Mouse (Mus musculus) CH12.LX (cell line): ENCODE data around the gene Pex5. TPM values are rescaled to one million over a fixed set of nuclear protein-coding genes. Genes with fewer than 3 reads are reported as not detected.

ENCODE experiments used
- DNase-seq: peaks from one replicate; pipeline ENCODE4 v3.0.0-alpha.2; 2013; ENCODE audit errors: extremely low read depth
- H3K27ac ChIP-seq: 2 replicates; pipeline ENCODE4 v1.5.1; 2012; ENCODE audit warnings: low read depth, mild to moderate bottlenecking, control low read depth, moderate library complexity; ENCODE audit not compliant: insufficient read depth
- H3K27me3 ChIP-seq: replicated peaks from 2 replicates; pipeline ENCODE3; 2012; ENCODE audit warnings: inconsistent platforms
- H3K36me3 ChIP-seq, 2 experiments: replicated peaks in 1 of 2; 2 replicates each; pipeline versions ENCODE3 to v1.6.1; 2012; ENCODE audit warnings: inconsistent platforms in 1 of 2, low read length in 1 of 2, mild to moderate bottlenecking in 1 of 2, mixed read lengths in 1 of 2, moderate library complexity in 1 of 2; ENCODE audit not compliant: control insufficient read depth in 1 of 2, insufficient read depth in 1 of 2
- H3K4me1 ChIP-seq, 2 experiments: 2 replicates each; pipeline ENCODE4 v1.6.1; 2012; ENCODE audit warnings: inconsistent platforms in 1 of 2, moderate library complexity in 1 of 2; ENCODE audit not compliant: insufficient read depth in 2 of 2, control insufficient read depth in 1 of 2
- H3K4me2 ChIP-seq: 2 replicates; pipeline ENCODE4 v1.6.1; 2012; ENCODE audit warnings: low read depth, mild to moderate bottlenecking, control low read depth; ENCODE audit not compliant: poor library complexity, insufficient read depth, severe bottlenecking
- H3K4me3 ChIP-seq, 3 experiments: fragments of 150-350 bp in 1 of 3; sonication (generic) in 1 of 3; replicated peaks in 1 of 3; 2 replicates each; pipeline versions ENCODE3 to v1.5.1; 2011 to 2012; ENCODE audit warnings: low read depth in 2 of 3, low read length in 2 of 3, mild to moderate bottlenecking in 2 of 3, moderate library complexity in 2 of 3, control low read depth in 1 of 3, improper control_type of control experiment in 1 of 3, inconsistent platforms in 1 of 3, mixed read lengths in 1 of 3; ENCODE audit not compliant: poor library complexity in 1 of 3
- H3K79me2 ChIP-seq: replicated peaks from 2 replicates; pipeline ENCODE4 v1.6.1; 2012; ENCODE audit warnings: mild to moderate bottlenecking, moderate library complexity; ENCODE audit not compliant: control insufficient read depth, poor library complexity, insufficient read depth, severe bottlenecking; ENCODE audit errors: extremely low read depth
- H3K9ac ChIP-seq: 2 replicates; pipeline ENCODE4 v1.6.1; 2012; ENCODE audit warnings: low read depth, mild to moderate bottlenecking, control low read depth, moderate library complexity; ENCODE audit not compliant: insufficient read depth
- H3K9me3 ChIP-seq: replicated peaks from 2 replicates; pipeline ENCODE3; 2012; ENCODE audit warnings: low read length, inconsistent platforms, mixed read lengths
- CTCF ChIP-seq, 2 experiments: IDR thresholded peaks in 1 of 2; conservative IDR thresholded peaks in 1 of 2; 2 replicates each; pipeline ENCODE4 v1.5.1; 2011 to 2012; ENCODE audit warnings: low read depth in 2 of 2, low read length in 2 of 2, improper control_type of control experiment in 1 of 2, inconsistent platforms in 1 of 2, mild to moderate bottlenecking in 1 of 2, moderate library complexity in 1 of 2
- E2F4 ChIP-seq: IDR thresholded peaks from 2 replicates; pipeline ENCODE4 v1.6.1; 2011; ENCODE audit warnings: low read depth, low read length, improper control_type of control experiment; ENCODE audit not compliant: insufficient replicate concordance
- ELF1 ChIP-seq: IDR thresholded peaks from 2 replicates; pipeline ENCODE4 v1.6.1; 2014; ENCODE audit warnings: low read depth, mild to moderate bottlenecking, inconsistent platforms, low read length, improper control_type of control experiment
- ETS1 ChIP-seq: conservative IDR thresholded peaks from 2 replicates; pipeline ENCODE4 v1.6.1; 2012; ENCODE audit warnings: low read depth, mild to moderate bottlenecking, inconsistent platforms, low read length, improper control_type of control experiment, moderate library complexity
- HCFC1 ChIP-seq: IDR thresholded peaks from 2 replicates; pipeline ENCODE4 v1.6.1; 2012; ENCODE audit warnings: low read depth, mild to moderate bottlenecking, inconsistent platforms, low read length, improper control_type of control experiment
- IRF4 ChIP-seq: IDR thresholded peaks from 2 replicates; pipeline ENCODE4 v1.6.1; 2014; ENCODE audit warnings: low read depth, mild to moderate bottlenecking, inconsistent platforms, low read length, improper control_type of control experiment
- JUND ChIP-seq: conservative IDR thresholded peaks from 2 replicates; pipeline ENCODE4 v1.6.1; 2011; ENCODE audit warnings: low read depth, low read length, improper control_type of control experiment
- MAX ChIP-seq: IDR thresholded peaks from 2 replicates; pipeline ENCODE4 v1.6.1; 2011; ENCODE audit warnings: low read length, improper control_type of control experiment
- MAZ ChIP-seq: IDR thresholded peaks from 2 replicates; pipeline ENCODE4 v1.6.1; 2012; ENCODE audit warnings: low read depth, mild to moderate bottlenecking, inconsistent platforms, low read length, improper control_type of control experiment, moderate library complexity
- MEF2A ChIP-seq: IDR thresholded peaks from 2 replicates; pipeline ENCODE4 v1.6.1; 2014; ENCODE audit warnings: low read depth, mild to moderate bottlenecking, inconsistent platforms, low read length, improper control_type of control experiment, borderline replicate concordance
- MXI1 ChIP-seq: IDR thresholded peaks from 2 replicates; pipeline ENCODE4 v1.6.1; 2011; ENCODE audit warnings: mild to moderate bottlenecking, low read depth, low read length, improper control_type of control experiment
- NELFE ChIP-seq: IDR thresholded peaks from 2 replicates; pipeline ENCODE4 v1.6.1; 2011; ENCODE audit warnings: low read depth, low read length, improper control_type of control experiment
- POLR2AphosphoS2 ChIP-seq: IDR thresholded peaks from 2 replicates; pipeline ENCODE4 v1.6.1; 2011; ENCODE audit warnings: low read depth, low read length, improper control_type of control experiment
- RAD21 ChIP-seq: IDR thresholded peaks from 2 replicates; pipeline ENCODE4 v1.6.1; 2011; ENCODE audit warnings: low read depth, mild to moderate bottlenecking, low read length, improper control_type of control experiment, moderate library complexity
- RCOR1 ChIP-seq: conservative IDR thresholded peaks from 2 replicates; pipeline ENCODE4 v1.6.1; 2012; ENCODE audit warnings: low read depth, mild to moderate bottlenecking, inconsistent platforms, low read length, improper control_type of control experiment
- SIN3A ChIP-seq: IDR thresholded peaks from 2 replicates; pipeline ENCODE4 v1.6.1; 2012; ENCODE audit warnings: low read length, improper control_type of control experiment, inconsistent platforms
- TBP ChIP-seq: conservative IDR thresholded peaks from 2 replicates; pipeline ENCODE4 v1.6.1; 2011; ENCODE audit warnings: low read depth, low read length, improper control_type of control experiment
- TCF12 ChIP-seq: IDR thresholded peaks from 2 replicates; pipeline ENCODE4 v1.6.1; 2014; ENCODE audit warnings: low read depth, mild to moderate bottlenecking, inconsistent platforms, low read length, improper control_type of control experiment
- ZC3H11A ChIP-seq: IDR thresholded peaks from 2 replicates; pipeline ENCODE4 v1.6.1; 2012; ENCODE audit warnings: low read depth, mild to moderate bottlenecking, inconsistent platforms, low read length, improper control_type of control experiment
- ZKSCAN1 ChIP-seq: IDR thresholded peaks from 2 replicates; pipeline ENCODE4 v1.6.1; 2012; ENCODE audit warnings: low read depth, inconsistent platforms, low read length, improper control_type of control experiment, borderline replicate concordance
- ZMIZ1 ChIP-seq: IDR thresholded peaks from 2 replicates; pipeline ENCODE4 v1.6.1; 2012; ENCODE audit warnings: low read depth, mild to moderate bottlenecking, inconsistent platforms, low read length, improper control_type of control experiment
- ZNF384 ChIP-seq: IDR thresholded peaks from 2 replicates; pipeline ENCODE4 v1.6.1; 2012; ENCODE audit warnings: low read depth, low read length, improper control_type of control experiment, inconsistent platforms
- dilution Hi-C: fragments of 300-500 bp; cut with MboI; formaldehyde crosslinking; loops from 2 replicates; pipeline ENCODE4 v1.14.3; 2020; ENCODE audit warnings: low sequenced_read_pairs; ENCODE audit not compliant: extremely low pct_unique_long_range_greater_than_20kb, extremely low pct_ligation_motif_present
- in situ Hi-C: fragments of 300-500 bp; cut with MboI; formaldehyde crosslinking; loops from 3 replicates; pipeline ENCODE4 v1.14.3; 2019; ENCODE audit warnings: low sequenced_read_pairs, low pct_ligation_motif_present, low pct_unique_long_range_greater_than_20kb, mixed read lengths
- polyA plus RNA-seq: library from polyadenylated mRNA; unstranded; fragments of >175 nt; gene quantifications from 2 replicates; pipeline ENCODE4 v1.2.1, GENCODE M21; 2012; ENCODE audit warnings: low read depth; ENCODE audit not compliant: insufficient read length
- total RNA-seq, 2 experiments: library from RNA; depleted of rRNA; stranded (reverse); fragments of 300-350 nt in 1 of 2; fragments of >200 nt in 1 of 2; gene quantifications; 2 replicates each; pipeline ENCODE4 v1.2.3; 2012 to 2014

Pex5 gene
- total and polyA plus RNA-seq, 3 experiments: 21.2 to 29.2 (median 24.6) TPM

GRCm38 (mm10) chr6:124407180-124407579 is 7.7 kb downstream of the Pex5 start:
- Histone ChIP-seq H3K36me3 (peaks cover 49 to 80% of the 10 kb centered on the region in 2 experiments), H3K27me3 (no peaks in the 10 kb centered on the region), H3K4me3 (no peak overlapping the region), H3K79me2 (no peaks in the 10 kb centered on the region; the same call in 1 of the 2 replicates), H3K4me2 (no peak overlapping the region), H3K27ac (no peak overlapping the region), H3K9me3 (no peaks in the 10 kb centered on the region), H3K9ac (no peak overlapping the region), H3K4me1 (no peaks in the 10 kb centered on the region)
- DNase-seq: no peak
- in situ Hi-C loops: no loop called here
- TF ChIP-seq ZC3H11A (no peak), ZKSCAN1 (no peak), TBP (no peak), E2F4 (no peak), MAZ (no peak), MXI1 (no peak), ZMIZ1 (no peak), TCF12 (no peak), MEF2A (no peak), ELF1 (no peak), HCFC1 (no peak), CTCF (conservative IDR thresholded peaks at IDR 0.05 in 1 of 2, IDR thresholded peaks at IDR 0.05 in 1 of 2; ENCODE audit: low read depth in 2 of 2, low read length in 2 of 2) (no peak), RAD21 (no peak), NELFE (no peak), MAX (no peak), POLR2AphosphoS2 (no peak), JUND (no peak), RCOR1 (no peak), IRF4 (no peak)
- dilution Hi-C loops: no loop called here

- dilution Hi-C loops: no loop called here
- Histone ChIP-seq H3K79me2 (no peaks in the 10 kb centered on the region; the same call in 1 of the 2 replicates), H3K27ac (no peak overlapping the region), H3K36me3 (peaks cover 53 to 85% of the 10 kb centered on the region in 2 experiments)
- no peak for DNase-seq
- TF ChIP-seq ZNF384 (no peak), SIN3A (no peak), ETS1 (no peak), MEF2A (no peak)
- TF ChIP-seq, all 38 proteins: peak for 0
- Histone ChIP-seq H3K27me3 (no peaks in the 10 kb centered on the region), H3K9me3 (no peaks in the 10 kb centered on the region), H3K4me2 (no peak overlapping the region), H3K4me1 (no peaks in the 10 kb centered on the region), H3K4me3 (no peak overlapping the region), H3K9ac (no peak overlapping the region)
- in situ Hi-C loops: no loop called here
Observed at GRCm38 (mm10) chr6:124406326-124406725, 8.5 kb downstream of the Pex5 start.
